Mouse (Mus musculus) B cell, adult 67 days (primary cell): ENCODE results near the gene Prdx2. TPM values are rescaled to one million over a fixed set of nuclear protein-coding genes. Genes with fewer than 3 reads are reported as not detected.

ENCODE experiments used
- total RNA-seq, 2 experiments: library from RNA; stranded (reverse); gene quantifications; 4 replicates each; pipeline ENCODE4 v1.2.4; 2023

The Prdx2 gene
- 10 to 100 TPM; 49.2 to 58.7 TPM for total RNA-seq

GRCm38 (mm10) chr8:84969241-84970134 is at the start of gene Prdx2, which contains the start of the genes Gm49661 and Rnaseh2a:
Gene Prdx2, plus strand, starts transcription at chr8:84969587.
Gene Gm49661, minus strand, starts transcription at chr8:84969433.
Gene Rnaseh2a, minus strand, starts transcription at chr8:84969767.

GRCm38 (mm10) chr8:84936962-84937546 is 32.3 kb upstream of the Prdx2 start, which contains the start of gene Mast1:
Gene Mast1, minus strand, starts transcription at chr8:84937359.

GRCm38 (mm10) chr8:84946528-84947240 is 22.7 kb upstream of the Prdx2 start, which contains the start of gene Rtbdn:
Gene Rtbdn, plus strand, starts transcription at chr8:84946991.

GRCm38 (mm10) chr8:84978248-84978940 is 9.0 kb downstream of the Prdx2 start, which contains the start of gene Junb:
Gene Junb, minus strand, starts transcription at chr8:84978718.

GRCm38 (mm10) chr8:84990349-84990748 is 21.0 kb downstream of the Prdx2 start, which contains the start of gene Hook2:
Gene Hook2, plus strand, starts transcription at chr8:84990603.

GRCm38 (mm10) chr8:85014431-85014830 is 45.0 kb downstream of the Prdx2 start, which contains the start of gene Best2:
Gene Best2, minus strand, starts transcription at chr8:85014531.

Other genes with a start within 250 kb of the Prdx2 start
- gene G430095P16Rik, start 246.6 kb upstream of the Prdx2 start, total RNA-seq: not detected
- gene Nfix, start 169.2 kb upstream of the Prdx2 start, total RNA-seq: 1 to 10 TPM; 2.1 to 3.5 TPM
- 1 to 10 TPM; 3.7 TPM for gene Dand5, start 146.8 kb upstream of the Prdx2 start, total RNA-seq
- gene Gadd45gip1, start 138.1 kb upstream of the Prdx2 start, total RNA-seq: 10 to 100 TPM; 11.6 to 15.1 TPM
- 10 to 100 TPM; 50.4 to 66.1 TPM for gene Rad23a, start 128.9 kb upstream of the Prdx2 start, total RNA-seq
- 100 to 1,000 TPM; 565 to 613 TPM for gene Calr, start 122.7 kb upstream of the Prdx2 start, total RNA-seq
- 10 to 100 TPM; 77.3 to 81.2 TPM for gene Farsa, start 112.6 kb upstream of the Prdx2 start, total RNA-seq
- 1 to 10 TPM; 5.8 to 8.6 TPM for gene Syce2, start 97.5 kb upstream of the Prdx2 start, total RNA-seq
- 10 to 100 TPM; 22.0 to 32.9 TPM for gene Gcdh, start 75.7 kb upstream of the Prdx2 start, total RNA-seq
- not detected for gene Klf1, start 67.7 kb upstream of the Prdx2 start, total RNA-seq
- 10 to 100 TPM; 62.8 to 69.8 TPM for gene Dnase2a, start 61.0 kb upstream of the Prdx2 start, total RNA-seq
- under 1 TPM; 0.30 to 0.32 TPM for gene Mast1, start 32.2 kb upstream of the Prdx2 start, total RNA-seq
- gene Rtbdn, start 22.6 kb upstream of the Prdx2 start, total RNA-seq: not detected
- not detected for gene Gm49661, start 154 bp upstream of the Prdx2 start, total RNA-seq
- gene Rnaseh2a, start 180 bp downstream of the Prdx2 start, total RNA-seq: 10 to 100 TPM; 35.8 to 48.7 TPM
- 1,000 to 10,000 TPM in 1 of 2 experiments, 100 to 1,000 TPM in 1; 703 to 1,140 TPM for gene Junb, start 9.1 kb downstream of the Prdx2 start, total RNA-seq
- gene Hook2, start 21.0 kb downstream of the Prdx2 start, total RNA-seq: 1 to 10 TPM; 6.2 to 7.5 TPM
- not detected for gene Best2, start 44.9 kb downstream of the Prdx2 start, total RNA-seq
- 10 to 100 TPM; 74.7 to 77.8 TPM for gene Asna1, start 55.7 kb downstream of the Prdx2 start, total RNA-seq
- gene Trir, start 57.2 kb downstream of the Prdx2 start, total RNA-seq: 100 to 1,000 TPM; 207 to 213 TPM
- 10 to 100 TPM; 43.3 to 52.5 TPM for gene Tnpo2, start 67.3 kb downstream of the Prdx2 start, total RNA-seq
- 10 to 100 TPM; 12.4 to 17.5 TPM for gene Fbxw9, start 90.5 kb downstream of the Prdx2 start, total RNA-seq
- not detected for gene Gm5741, start 98.4 kb downstream of the Prdx2 start, total RNA-seq
- gene Dhps, start 102.2 kb downstream of the Prdx2 start, total RNA-seq: 100 to 1,000 TPM; 112 to 143 TPM
- 10 to 100 TPM; 43.3 to 49.1 TPM for gene Wdr83os, start 111.2 kb downstream of the Prdx2 start, total RNA-seq
- gene Wdr83, start 111.7 kb downstream of the Prdx2 start, total RNA-seq: 10 to 100 TPM; 15.8 to 22.6 TPM
- gene Man2b1, start 113.7 kb downstream of the Prdx2 start, total RNA-seq: 100 to 1,000 TPM; 166 to 174 TPM
- gene Zfp791, start 153.5 kb downstream of the Prdx2 start, total RNA-seq: under 1 TPM; 0.30 to 0.35 TPM
- not detected for gene Cks1brt, start 182.3 kb downstream of the Prdx2 start, total RNA-seq